Mouse (Mus musculus) spleen, embryonic (tissue): ENCODE data around the gene Gdf11.

Experiments
- CTCF ChIA-PET: fragments of 350-600 bp; sonication (Branson Sonifier 250); formaldehyde crosslinking; loops from one replicate; lab custom pipeline; 2022; lab: Charles Lee

The Gdf11 gene

GRCm38 (mm10) chr10:128895952-128896693, 4.6 kb upstream of the Gdf11 start:
- CTCF ChIA-PET = interaction anchor here (0.5 to 1.8 kb wide), 5 partner anchors 46 to 165 kb away, joined by 3 to 21 read pairs (median 3); no protein-coding TSS in a partner anchor

- CTCF ChIA-PET = interaction anchor here (0.5 to 1.8 kb wide), 4 partner anchors 19 to 165 kb away, joined by 3 to 5 read pairs (median 3); no protein-coding TSS in a partner anchor
Observed at GRCm38 (mm10) chr10:128895437-128895836, 3.9 kb upstream of the Gdf11 start.

- CTCF ChIA-PET = no interaction called here
Observed at GRCm38 (mm10) chr10:128892246-128892645, 728 bp upstream of the Gdf11 start.

- CTCF ChIA-PET = interaction anchor here (0.8 kb wide), 1 partner anchor 11 kb away, joined by 3 read pairs; no protein-coding TSS in a partner anchor
Observed at GRCm38 (mm10) chr10:128890383-128891295, 879 bp downstream of the Gdf11 start.

GRCm38 (mm10) chr10:128889846-128890245, 1.7 kb downstream of the Gdf11 start:
- CTCF ChIA-PET = interaction anchor here (0.5 kb wide), 1 partner anchor 392 kb away, joined by 4 read pairs; no protein-coding TSS in a partner anchor

GRCm38 (mm10) chr10:128888941-128889827, 2.3 kb downstream of the Gdf11 start:
- CTCF ChIA-PET = interaction anchor here (0.5 kb wide), 1 partner anchor 392 kb away, joined by 4 read pairs; no protein-coding TSS in a partner anchor

- CTCF ChIA-PET = interaction anchor here (1.3 kb wide), 1 partner anchor 11 kb away, joined by 5 read pairs; no protein-coding TSS in a partner anchor
Observed at GRCm38 (mm10) chr10:128882067-128882466, 9.5 kb downstream of the Gdf11 start.

- CTCF ChIA-PET = interaction anchor here (0.6 kb wide), 1 partner anchor 132 kb away, joined by 14 read pairs; no protein-coding TSS in a partner anchor
Observed at GRCm38 (mm10) chr10:128878811-128879210, 12.7 kb downstream of the Gdf11 start.

GRCm38 (mm10) chr10:128878291-128878690, 13.2 kb downstream of the Gdf11 start:
- CTCF ChIA-PET = interaction anchor here (0.6 to 0.7 kb wide), 2 partner anchors 17 to 131 kb away, joined by 6 to 14 read pairs; no protein-coding TSS in a partner anchor

GRCm38 (mm10) chr10:128870341-128870740, 21.2 kb downstream of the Gdf11 start:
- CTCF ChIA-PET = interaction anchor here (0.7 to 1.6 kb wide), 2 partner anchors 12 to 33 kb away, joined by 3 to 5 read pairs; no protein-coding TSS in a partner anchor

- CTCF ChIA-PET = interaction anchor here (0.7 kb wide), 1 partner anchor 498 kb away, joined by 4 read pairs; the partner anchor contains the start of gene Coq10a
Observed at GRCm38 (mm10) chr10:128866518-128866917, 25.0 kb downstream of the Gdf11 start.

GRCm38 (mm10) chr10:128866042-128866441, 25.5 kb downstream of the Gdf11 start:
- CTCF ChIA-PET = interaction anchor here (0.6 to 0.7 kb wide), 3 partner anchors 12 to 497 kb away, joined by 3 to 4 read pairs (median 4); partner anchors contain the start of gene Coq10a

- CTCF ChIA-PET = interaction anchor here (0.7 kb wide), 1 partner anchor 11 kb away, joined by 6 read pairs; no protein-coding TSS in a partner anchor
Observed at GRCm38 (mm10) chr10:128861176-128861575, 30.3 kb downstream of the Gdf11 start.

GRCm38 (mm10) chr10:128850339-128850738, 41.2 kb downstream of the Gdf11 start:
- CTCF ChIA-PET = interaction anchor here (0.8 kb wide), 1 partner anchor 46 kb away, joined by 21 read pairs; no protein-coding TSS in a partner anchor

- CTCF ChIA-PET = no interaction called here
Observed at GRCm38 (mm10) chr10:128848426-128848825, 43.1 kb downstream of the Gdf11 start.

GRCm38 (mm10) chr10:128846664-128847063, 44.9 kb downstream of the Gdf11 start:
- CTCF ChIA-PET = no interaction called here

- CTCF ChIA-PET = interaction anchor here (0.5 to 1.0 kb wide), 2 partner anchors 51 to 1943 kb away, joined by 3 to 6 read pairs; no protein-coding TSS in a partner anchor
Observed at GRCm38 (mm10) chr10:128845516-128845915, 46.0 kb downstream of the Gdf11 start.

GRCm38 (mm10) chr10:128843260-128843659, 48.3 kb downstream of the Gdf11 start:
- CTCF ChIA-PET = interaction anchor here (0.6 to 0.7 kb wide), 2 partner anchors 38 to 76 kb away, joined by 3 read pairs; no protein-coding TSS in a partner anchor

- CTCF ChIA-PET = no interaction called here
Observed at GRCm38 (mm10) chr10:128840612-128841011, 50.9 kb downstream of the Gdf11 start.

GRCm38 (mm10) chr10:128839434-128839833, 52.1 kb downstream of the Gdf11 start:
- CTCF ChIA-PET = no interaction called here
